Mouse (Mus musculus): ENCODE data around the gene Arhgap15.

- no peak for TF ChIP-seq POLR2A (IDR thresholded peaks at IDR 0.05; ENCODE audit: borderline replicate concordance, extremely low read depth, insufficient read depth, insufficient read length, poor library complexity, severe bottlenecking)
- no peak for TF ChIP-seq CTCF (IDR thresholded peaks at IDR 0.05; ENCODE audit: borderline replicate concordance, extremely low read depth, insufficient read depth, insufficient read length)
These were observed 689.0 kb downstream of the Arhgap15 start for GRCm38 (mm10) chr2:44437496-44438057.
